Mouse (Mus musculus): ENCODE results near the gene Astn1.

The Astn1 gene

GRCm38 (mm10) chr1:158604149-158604548 is 242.1 kb downstream of the Astn1 start:
- no peak for TF ChIP-seq GATA4 (IDR thresholded peaks at IDR 0.05; ENCODE audit: insufficient replicate concordance, low read length)

- no peak for TF ChIP-seq GATA4 (IDR thresholded peaks at IDR 0.05; ENCODE audit: insufficient replicate concordance, low read length)
Observed at GRCm38 (mm10) chr1:158605597-158605996, 243.5 kb downstream of the Astn1 start.

GRCm38 (mm10) chr1:158606324-158606723 is 244.3 kb downstream of the Astn1 start:
- TF ChIP-seq GATA4 (IDR thresholded peaks at IDR 0.05; ENCODE audit: insufficient replicate concordance, low read length) = no peak

GRCm38 (mm10) chr1:158607201-158607600 is 245.1 kb downstream of the Astn1 start:
- no peak for TF ChIP-seq GATA4 (IDR thresholded peaks at IDR 0.05; ENCODE audit: insufficient replicate concordance, low read length)

- TF ChIP-seq GATA4 (IDR thresholded peaks at IDR 0.05; ENCODE audit: insufficient replicate concordance, low read length) = no peak
Observed at GRCm38 (mm10) chr1:158615202-158615601, 253.1 kb downstream of the Astn1 start.

- TF ChIP-seq GATA4 (IDR thresholded peaks at IDR 0.05; ENCODE audit: insufficient replicate concordance, low read length) = no peak
Observed at GRCm38 (mm10) chr1:158617943-158618342, 255.9 kb downstream of the Astn1 start.

- TF ChIP-seq GATA4 (IDR thresholded peaks at IDR 0.05; ENCODE audit: insufficient replicate concordance, low read length) = no peak
Observed at GRCm38 (mm10) chr1:158632935-158633334, 270.9 kb downstream of the Astn1 start.

GRCm38 (mm10) chr1:158633441-158633840 is 271.4 kb downstream of the Astn1 start:
- TF ChIP-seq GATA4 (IDR thresholded peaks at IDR 0.05; ENCODE audit: insufficient replicate concordance, low read length) = no peak

- no peak for TF ChIP-seq GATA4 (IDR thresholded peaks at IDR 0.05; ENCODE audit: insufficient replicate concordance, low read length)
Observed at GRCm38 (mm10) chr1:158641306-158641705, 279.2 kb downstream of the Astn1 start.

- TF ChIP-seq GATA4 (IDR thresholded peaks at IDR 0.05; ENCODE audit: insufficient replicate concordance, low read length) = no peak
Observed at GRCm38 (mm10) chr1:158642247-158642646, 280.2 kb downstream of the Astn1 start.

GRCm38 (mm10) chr1:158652799-158653198 is 290.7 kb downstream of the Astn1 start:
- TF ChIP-seq GATA4 (IDR thresholded peaks at IDR 0.05; ENCODE audit: insufficient replicate concordance, low read length) = no peak

GRCm38 (mm10) chr1:158653808-158654520 is 291.9 kb downstream of the Astn1 start:
- TF ChIP-seq GATA4 (IDR thresholded peaks at IDR 0.05; ENCODE audit: insufficient replicate concordance, low read length) = no peak

- no peak for TF ChIP-seq GATA4 (IDR thresholded peaks at IDR 0.05; ENCODE audit: insufficient replicate concordance, low read length)
Observed at GRCm38 (mm10) chr1:158654571-158655205, 292.6 kb downstream of the Astn1 start.

GRCm38 (mm10) chr1:158656986-158657385 is 294.9 kb downstream of the Astn1 start:
- TF ChIP-seq GATA4 (IDR thresholded peaks at IDR 0.05; ENCODE audit: insufficient replicate concordance, low read length) = no peak

GRCm38 (mm10) chr1:158666001-158666400 is 303.9 kb downstream of the Astn1 start:
- TF ChIP-seq GATA4 (IDR thresholded peaks at IDR 0.05; ENCODE audit: insufficient replicate concordance, low read length) = no peak

- TF ChIP-seq GATA4 (IDR thresholded peaks at IDR 0.05; ENCODE audit: insufficient replicate concordance, low read length) = no peak
Observed at GRCm38 (mm10) chr1:158669971-158670592, 308.0 kb downstream of the Astn1 start.
